Mouse (Mus musculus) lung, adult 2 months (tissue): ENCODE data around the gene Nhsl1.

Source experiments
- CTCF ChIP-seq: fragments of 200-500 bp; IDR thresholded peaks from 2 replicates; pipeline ENCODE4 v1.5.1; 2011; ENCODE audit warnings: mild to moderate bottlenecking, low read length, control low read depth; ENCODE audit not compliant: insufficient read depth
- POLR2A ChIP-seq: fragments of 200-500 bp; IDR thresholded peaks from 2 replicates; pipeline ENCODE4 v1.6.1; 2011; ENCODE audit warnings: low read depth, mild to moderate bottlenecking, control low read depth, low read length, borderline replicate concordance; ENCODE audit errors: extremely low read depth

GRCm38 (mm10) chr10:18341444-18342196 lies 22.8 kb downstream of the Nhsl1 start:
- TF ChIP-seq CTCF = no peak
- TF ChIP-seq POLR2A = no peak
